Mouse (Mus musculus): ENCODE data around the gene Lmntd1. TPM values are rescaled to one million over a fixed set of nuclear protein-coding genes. Genes with fewer than 3 reads are reported as not detected.
A peak's percentile ranks its signal among the peaks of the same experiment; 100 is the strongest.

Lmntd1 gene
- total RNA-seq, 2 experiments from 2014 or later = 1.8 to 2.1 TPM

GRCm38 (mm10) chr6:145438851-145439250, 175.3 kb downstream of the Lmntd1 start:
- no peak for DNase-seq (ENCODE audit: low spot score in 2 of 2)

- DNase-seq (ENCODE audit: low spot score in 2 of 2) = no peak
These were observed 178.4 kb downstream of the Lmntd1 start for GRCm38 (mm10) chr6:145435764-145436163.

- no peak for DNase-seq (ENCODE audit: low spot score in 2 of 2)
These were observed 179.0 kb downstream of the Lmntd1 start for GRCm38 (mm10) chr6:145435156-145435555.

GRCm38 (mm10) chr6:145433897-145434296, 180.2 kb downstream of the Lmntd1 start:
- no peak for DNase-seq (ENCODE audit: low spot score in 2 of 2)

GRCm38 (mm10) chr6:145432711-145433708, 181.1 kb downstream of the Lmntd1 start:
- DNase-seq (ENCODE audit: low spot score in 2 of 2) = no peak

- no peak for DNase-seq (ENCODE audit: low spot score in 2 of 2)
These were observed 182.4 kb downstream of the Lmntd1 start for GRCm38 (mm10) chr6:145431747-145432146.

GRCm38 (mm10) chr6:145427411-145427810, 186.7 kb downstream of the Lmntd1 start:
- DNase-seq (ENCODE audit: low spot score in 2 of 2) = no peak

- no peak for DNase-seq (ENCODE audit: low spot score in 2 of 2)
These were observed 187.6 kb downstream of the Lmntd1 start for GRCm38 (mm10) chr6:145426501-145426900.

- DNase-seq (ENCODE audit: low spot score in 2 of 2) = no peak
These were observed 190.0 kb downstream of the Lmntd1 start for GRCm38 (mm10) chr6:145424156-145424555.

- DNase-seq (ENCODE audit: low spot score in 2 of 2) = peak in 1 of 2 experiments; percentile 7
These were observed 190.6 kb downstream of the Lmntd1 start for GRCm38 (mm10) chr6:145423484-145423883.

- no peak for DNase-seq (ENCODE audit: low spot score in 2 of 2)
These were observed 192.5 kb downstream of the Lmntd1 start for GRCm38 (mm10) chr6:145421666-145422065.

- DNase-seq (ENCODE audit: low spot score in 2 of 2) = no peak
These were observed 193.7 kb downstream of the Lmntd1 start for GRCm38 (mm10) chr6:145420407-145420806.

- no peak for DNase-seq (ENCODE audit: low spot score in 2 of 2)
These were observed 195.3 kb downstream of the Lmntd1 start for GRCm38 (mm10) chr6:145418856-145419255.

GRCm38 (mm10) chr6:145417720-145418440, 196.2 kb downstream of the Lmntd1 start:
- no peak for DNase-seq (ENCODE audit: low spot score in 2 of 2)

GRCm38 (mm10) chr6:145417014-145417719, 197.0 kb downstream of the Lmntd1 start:
- DNase-seq (ENCODE audit: low spot score in 2 of 2) = peak; percentile 20 to 57

GRCm38 (mm10) chr6:145404369-145405051, 209.6 kb downstream of the Lmntd1 start:
- no peak for DNase-seq (ENCODE audit: low spot score in 2 of 2)

- no peak for DNase-seq (ENCODE audit: low spot score in 2 of 2)
These were observed 213.0 kb downstream of the Lmntd1 start for GRCm38 (mm10) chr6:145401140-145401539.

- DNase-seq (ENCODE audit: low spot score in 2 of 2) = no peak
These were observed 216.2 kb downstream of the Lmntd1 start for GRCm38 (mm10) chr6:145397881-145398280.

GRCm38 (mm10) chr6:145396534-145396933, 217.6 kb downstream of the Lmntd1 start:
- no peak for DNase-seq (ENCODE audit: low spot score in 2 of 2)

- DNase-seq (ENCODE audit: low spot score in 2 of 2) = peak in 1 of 2 experiments; percentile 0
These were observed 223.7 kb downstream of the Lmntd1 start for GRCm38 (mm10) chr6:145390421-145390820.

GRCm38 (mm10) chr6:145389904-145390303, 224.2 kb downstream of the Lmntd1 start:
- DNase-seq (ENCODE audit: low spot score in 2 of 2) = peak; percentile 63 to 80

Data from left cerebral cortex, adult 18-20 months (tissue).